Mouse (Mus musculus) layer of hippocampus, postnatal 14 days (tissue): ENCODE results near the gene Dclk1. TPM values are rescaled to one million over a fixed set of nuclear protein-coding genes. Genes with fewer than 3 reads are reported as not detected.

ENCODE experiments used
- DNase-seq, 2 experiments: peaks; one replicate each; pipeline ENCODE4 v3.0.0; 2021 to 2022; ENCODE audit warnings: low spot score in 2 of 2, mixed read lengths in 1 of 2
- total RNA-seq, 2 experiments: library from RNA; stranded (reverse); gene quantifications; 2 replicates each; pipeline ENCODE4 v1.2.3; 2021

Dclk1 gene
- total RNA-seq, 2 experiments from 2014 or later: 580 to 665 TPM

GRCm38 (mm10) chr3:55396792-55397191 is 154.6 kb downstream of the Dclk1 start:
- DNase-seq: no peak

- DNase-seq: no peak
Measured at GRCm38 (mm10) chr3:55397752-55398693, 155.9 kb downstream of the Dclk1 start.

- no peak for DNase-seq
Measured at GRCm38 (mm10) chr3:55401236-55401635, 159.1 kb downstream of the Dclk1 start.

- DNase-seq: no peak
Measured at GRCm38 (mm10) chr3:55404751-55405150, 162.6 kb downstream of the Dclk1 start.

- DNase-seq: no peak
Measured at GRCm38 (mm10) chr3:55406616-55407015, 164.5 kb downstream of the Dclk1 start.

- no peak for DNase-seq
Measured at GRCm38 (mm10) chr3:55411547-55411946, 169.4 kb downstream of the Dclk1 start.

- peak; percentile 64 to 78 for DNase-seq
Measured at GRCm38 (mm10) chr3:55415527-55415950, 173.4 kb downstream of the Dclk1 start.

GRCm38 (mm10) chr3:55418845-55419244 is 176.7 kb downstream of the Dclk1 start:
- DNase-seq: no peak

GRCm38 (mm10) chr3:55419334-55419733 is 177.2 kb downstream of the Dclk1 start:
- no peak for DNase-seq

- DNase-seq: no peak
Measured at GRCm38 (mm10) chr3:55420436-55421083, 178.4 kb downstream of the Dclk1 start.

GRCm38 (mm10) chr3:55423640-55424397 is 181.7 kb downstream of the Dclk1 start:
- DNase-seq: peak; percentile 56 to 86

- no peak for DNase-seq
Measured at GRCm38 (mm10) chr3:55430022-55430549, 187.9 kb downstream of the Dclk1 start.

- DNase-seq: no peak
Measured at GRCm38 (mm10) chr3:55431223-55431622, 189.1 kb downstream of the Dclk1 start.

GRCm38 (mm10) chr3:55434276-55434675 is 192.1 kb downstream of the Dclk1 start:
- no peak for DNase-seq

- DNase-seq: no peak
Measured at GRCm38 (mm10) chr3:55438824-55439446, 196.8 kb downstream of the Dclk1 start.

- peak in 1 of 2 experiments; percentile 63 for DNase-seq
Measured at GRCm38 (mm10) chr3:55440342-55440741, 198.2 kb downstream of the Dclk1 start.

- no peak for DNase-seq
Measured at GRCm38 (mm10) chr3:55442012-55442645, 200.0 kb downstream of the Dclk1 start.

- DNase-seq: no peak
Measured at GRCm38 (mm10) chr3:55443271-55443670, 201.1 kb downstream of the Dclk1 start.

- no peak for DNase-seq
Measured at GRCm38 (mm10) chr3:55443725-55444124, 201.6 kb downstream of the Dclk1 start.

- no peak for DNase-seq
Measured at GRCm38 (mm10) chr3:55446681-55447080, 204.5 kb downstream of the Dclk1 start.
